8 mouse cellular contexts compared by ENCODE assay signal in the genomic region with DNA sequence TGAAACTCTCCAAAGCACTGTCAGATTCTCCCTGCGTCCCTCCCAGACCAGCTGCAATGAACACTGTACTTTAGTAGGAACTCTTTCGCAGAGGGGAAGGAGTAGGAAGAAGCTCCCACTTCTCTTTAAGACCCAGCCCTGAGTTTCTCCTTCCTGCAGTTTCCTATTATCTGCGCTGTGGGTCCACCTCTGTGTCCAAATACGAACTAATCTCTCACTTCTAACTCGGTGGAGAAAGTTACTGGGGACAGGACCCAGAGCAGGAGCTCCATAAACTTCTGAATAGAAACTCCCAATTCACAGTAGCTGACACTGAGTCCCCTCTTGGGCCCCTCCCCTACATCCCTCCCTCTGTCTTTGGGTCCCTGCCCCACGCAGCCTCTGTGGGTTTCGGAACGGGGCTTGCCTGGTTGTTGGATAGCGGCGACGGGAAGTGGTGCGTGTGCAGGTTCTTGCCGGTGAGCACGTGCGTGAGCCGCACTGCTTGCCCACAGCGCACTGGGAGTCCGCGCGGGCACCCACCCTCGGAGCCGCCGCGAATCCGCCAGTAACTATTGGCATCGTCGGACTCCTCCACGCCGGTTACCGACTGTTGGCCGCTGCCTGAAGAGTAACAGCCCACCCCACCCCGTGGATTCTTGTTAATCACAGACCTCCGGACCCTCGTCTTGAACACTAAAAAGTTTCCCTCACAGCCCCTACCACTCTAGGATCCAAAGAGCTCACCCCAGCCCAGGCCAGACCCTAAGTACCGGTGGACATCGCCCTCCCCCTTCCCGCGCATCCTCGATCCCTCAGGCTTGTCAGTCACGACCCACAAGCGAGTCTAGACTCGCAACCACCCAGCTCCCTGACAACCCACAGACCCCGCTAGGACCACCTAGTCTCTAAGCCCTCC. TPM values are rescaled to one million over a fixed set of nuclear protein-coding genes. Genes with fewer than 3 reads are reported as not detected.
DNase-seq lines count a peak whose midpoint lies in the region; ATAC-seq and TF ChIP-seq lines count a peak whose summit lies in the region.

No protein-coding gene starts in this region.

- H3K36me3 ChIP-seq in heart, embryonic 11.5 days (ENCODE audit: control insufficient read depth, insufficient read depth, low read length): no peaks in the 10 kb centered on the region
- peaks cover 0 to 14% of the 10 kb centered on the region in 2 experiments for H3K36me3 ChIP-seq in CH12.LX (replicated peaks in 1 of 2; ENCODE audit: control insufficient read depth in 1 of 2, insufficient read depth in 1 of 2, low read length in 1 of 2)
- no peaks in the 10 kb centered on the region for H3K36me3 ChIP-seq in embryonic facial prominence, embryonic 11.5 days (replicated peaks; ENCODE audit: control insufficient read depth, insufficient read depth, low read depth, low read length)
- H3K36me3 ChIP-seq in hindbrain, embryonic 15.5 days: no peaks in the 10 kb centered on the region
- H3K36me3 ChIP-seq in lung, postnatal 0 days (ENCODE audit: insufficient read depth, low read length): no peaks in the 10 kb centered on the region
- H3K36me3 ChIP-seq in stomach, embryonic 14.5 days (ENCODE audit: control insufficient read depth, insufficient read depth, low read length): no peaks in the 10 kb centered on the region

- 3% methylated on average over 43 of the region's 43 CpGs for WGBS in heart, embryonic 11.5 days (ENCODE audit: insufficient replicate concordance)
- 4% methylated on average over 43 of the region's 43 CpGs for WGBS in embryonic facial prominence, embryonic 11.5 days
- 4% methylated on average over 43 of the region's 43 CpGs for WGBS in hindbrain, embryonic 15.5 days
- 3% methylated on average over 42 of the region's 43 CpGs for WGBS in lung, postnatal 0 days
- WGBS in stomach, embryonic 14.5 days: 3% methylated on average over 43 of the region's 43 CpGs

- H3K4me2 ChIP-seq in heart, embryonic 11.5 days: peak overlapping the region; percentile 95
- peak overlapping the region; percentile 83 for H3K4me2 ChIP-seq in CH12.LX (ENCODE audit: insufficient read depth, low read depth, poor library complexity, severe bottlenecking)
- peak overlapping the region; percentile 79 for H3K4me2 ChIP-seq in embryonic facial prominence, embryonic 11.5 days (ENCODE audit: low read depth, low read length)
- H3K4me2 ChIP-seq in hindbrain, embryonic 15.5 days: peak overlapping the region; percentile 99
- peak overlapping the region; percentile 95 for H3K4me2 ChIP-seq in lung, postnatal 0 days (replicated peaks; ENCODE audit: low read depth, low read length)
- H3K4me2 ChIP-seq in stomach, embryonic 14.5 days (replicated peaks; ENCODE audit: low read depth, low read length): peak overlapping the region; percentile 98

- no peak for TF ChIP-seq EP300 in CH12.LX (IDR thresholded peaks at IDR 0.05; ENCODE audit: low read length)
- no peak for TF ChIP-seq EP300 in lung, postnatal 0 days (IDR thresholded peaks at IDR 0.05)

- H3K4me1 ChIP-seq in heart, embryonic 11.5 days (ENCODE audit: control insufficient read depth, insufficient read depth, low read length): peaks cover 16% of the 10 kb centered on the region
- H3K4me1 ChIP-seq in CH12.LX (ENCODE audit: control insufficient read depth in 1 of 2, insufficient read depth in 2 of 2): peaks cover 10 to 26% of the 10 kb centered on the region in 2 experiments
- peaks cover 3% of the 10 kb centered on the region; the same call in 1 of the 2 replicates for H3K4me1 ChIP-seq in embryonic facial prominence, embryonic 11.5 days (ENCODE audit: control insufficient read depth, insufficient read depth, low read length)
- peaks cover 18% of the 10 kb centered on the region for H3K4me1 ChIP-seq in hindbrain, embryonic 15.5 days (replicated peaks)
- 0 out of 2 replicates have a peak, but pooled peaks cover 3% of the 10 kb centered on the region for H3K4me1 ChIP-seq in lung, postnatal 0 days (ENCODE audit: insufficient read depth, low read depth, low read length)
- H3K4me1 ChIP-seq in stomach, embryonic 14.5 days (ENCODE audit: control insufficient read depth, insufficient read depth, low read length): 0 out of 2 replicates have a peak, but pooled peaks cover 3% of the 10 kb centered on the region

- no peak for ATAC-seq in heart, embryonic 11.5 days (replicated peaks; ENCODE audit: insufficient number of reproducible peaks, low FRiP score, low TSS enrichment)
- ATAC-seq in embryonic facial prominence, embryonic 11.5 days (replicated peaks; ENCODE audit: insufficient number of reproducible peaks, low FRiP score, low TSS enrichment, low read depth): peak; percentile 87
- peak; percentile 4; the same call in 1 of the 2 replicates for ATAC-seq in hindbrain, embryonic 15.5 days (ENCODE audit: low FRiP score, low read depth)
- no peak for ATAC-seq in lung, postnatal 0 days
- ATAC-seq in stomach, embryonic 14.5 days (ENCODE audit: insufficient number of reproducible peaks, insufficient read depth, low FRiP score, low read depth): no peak; the same call in 1 of the 2 replicates

- TF ChIP-seq POLR2A in CH12.LX (IDR thresholded peaks at IDR 0.05; ENCODE audit: low read depth, low read length): no peak

- DNase-seq in heart, adult 18-20 months: no peak
- DNase-seq in CH12.LX (ENCODE audit: extremely low read depth): no peak
- DNase-seq in embryonic facial prominence, embryonic 11.5 days (ENCODE audit: low spot score): no peak
- DNase-seq in lung, postnatal 0 days (ENCODE audit: low spot score): no peak
- DNase-seq in Muller cell, postnatal 12 days (ENCODE audit: inconsistent ontology term): no peak

- H3K79me2 ChIP-seq in CH12.LX (replicated peaks; ENCODE audit: control insufficient read depth, extremely low read depth, insufficient read depth, poor library complexity, severe bottlenecking): no peaks in the 10 kb centered on the region; the same call in 1 of the 2 replicates

- H3K9ac ChIP-seq in heart, embryonic 11.5 days (ENCODE audit: low read depth, low read length): peak overlapping the region; percentile 82
- H3K9ac ChIP-seq in CH12.LX (ENCODE audit: insufficient read depth, low read depth): peak overlapping the region; percentile 58
- H3K9ac ChIP-seq in embryonic facial prominence, embryonic 11.5 days (replicated peaks; ENCODE audit: low read length): peak overlapping the region; percentile 77
- H3K9ac ChIP-seq in hindbrain, embryonic 15.5 days: peak overlapping the region; percentile 80
- H3K9ac ChIP-seq in lung, postnatal 0 days (replicated peaks; ENCODE audit: low read depth): peak overlapping the region; percentile 13; the same call in 1 of the 2 replicates
- peak overlapping the region; percentile 51; the same call in 1 of the 2 replicates for H3K9ac ChIP-seq in stomach, embryonic 14.5 days (replicated peaks; ENCODE audit: low read depth, low read length)

- no peaks in the 10 kb centered on the region for H3K27me3 ChIP-seq in heart, embryonic 11.5 days (ENCODE audit: control insufficient read depth, insufficient read depth, low read length)
- no peaks in the 10 kb centered on the region for H3K27me3 ChIP-seq in CH12.LX (replicated peaks)
- H3K27me3 ChIP-seq in embryonic facial prominence, embryonic 11.5 days (ENCODE audit: control insufficient read depth, insufficient read depth, low read length): no peaks in the 10 kb centered on the region
- no peaks in the 10 kb centered on the region for H3K27me3 ChIP-seq in hindbrain, embryonic 15.5 days
- no peaks in the 10 kb centered on the region for H3K27me3 ChIP-seq in lung, postnatal 0 days (replicated peaks; ENCODE audit: insufficient read depth, low read length)
- H3K27me3 ChIP-seq in stomach, embryonic 14.5 days (ENCODE audit: control insufficient read depth, insufficient read depth, low read length): no peaks in the 10 kb centered on the region

- peak overlapping the region; percentile 50; the same call in 1 of the 2 replicates for H3K27ac ChIP-seq in heart, embryonic 11.5 days (ENCODE audit: low read depth, low read length)
- H3K27ac ChIP-seq in CH12.LX (ENCODE audit: insufficient read depth, low read depth): no peak overlapping the region
- H3K27ac ChIP-seq in embryonic facial prominence, embryonic 11.5 days (replicated peaks; ENCODE audit: low read depth, low read length): peak overlapping the region; percentile 42; the same call in 1 of the 2 replicates
- peak overlapping the region; percentile 84 for H3K27ac ChIP-seq in hindbrain, embryonic 15.5 days (replicated peaks)
- no peak overlapping the region for H3K27ac ChIP-seq in lung, postnatal 0 days (ENCODE audit: low read length)
- H3K27ac ChIP-seq in stomach, embryonic 14.5 days (ENCODE audit: low read length): no peak overlapping the region; the same call in 1 of the 2 replicates

- H3K9me3 ChIP-seq in heart, embryonic 11.5 days (replicated peaks; ENCODE audit: control insufficient read depth, low read length): no peaks in the 10 kb centered on the region
- no peaks in the 10 kb centered on the region for H3K9me3 ChIP-seq in CH12.LX (replicated peaks; ENCODE audit: low read length)
- H3K9me3 ChIP-seq in embryonic facial prominence, embryonic 11.5 days (replicated peaks; ENCODE audit: control insufficient read depth, low read length): no peaks in the 10 kb centered on the region
- no peaks in the 10 kb centered on the region for H3K9me3 ChIP-seq in hindbrain, embryonic 15.5 days
- no peaks in the 10 kb centered on the region for H3K9me3 ChIP-seq in lung, postnatal 0 days (ENCODE audit: low read length)
- no peaks in the 10 kb centered on the region for H3K9me3 ChIP-seq in stomach, embryonic 14.5 days (ENCODE audit: control insufficient read depth, low read depth, low read length)

- H3K4me3 ChIP-seq in heart, embryonic 11.5 days (ENCODE audit: low read depth, low read length): peak overlapping the region; percentile 84
- H3K4me3 ChIP-seq in CH12.LX (replicated peaks in 1 of 3; ENCODE audit: low read depth in 2 of 3, low read length in 2 of 3, poor library complexity in 1 of 3): peak overlapping the region; percentile 75 to 92 (median 76)
- H3K4me3 ChIP-seq in embryonic facial prominence, embryonic 11.5 days (ENCODE audit: low read depth, low read length): peak overlapping the region; percentile 72
- peak overlapping the region; percentile 92 for H3K4me3 ChIP-seq in hindbrain, embryonic 15.5 days
- H3K4me3 ChIP-seq in lung, postnatal 0 days (ENCODE audit: low read depth, low read length): peak overlapping the region; percentile 55
- peak overlapping the region; percentile 67 for H3K4me3 ChIP-seq in stomach, embryonic 14.5 days (ENCODE audit: low read depth, low read length)

- in situ Hi-C loops in CH12.LX (cut with MboI; ENCODE audit: low pct_ligation_motif_present, low pct_unique_long_range_greater_than_20kb, low sequenced_read_pairs): loop anchor here (5.0 kb wide), 2 partner anchors 71 to 151 kb away; a partner anchor contains a TSS

- no peak for TF ChIP-seq RAD21 in CH12.LX (IDR thresholded peaks at IDR 0.05; ENCODE audit: low read depth, low read length)

- 0 out of 4 replicates have a peak, but pooled peaks of 1 of the 2 experiments have one; percentile 12 for TF ChIP-seq CTCF in CH12.LX (conservative IDR thresholded peaks at IDR 0.05 in 1 of 2, IDR thresholded peaks at IDR 0.05 in 1 of 2; ENCODE audit: low read depth in 2 of 2, low read length in 2 of 2)
- no peak for TF ChIP-seq CTCF in lung, postnatal 0 days (IDR thresholded peaks at IDR 0.05)

- dilution Hi-C loops in CH12.LX (cut with MboI; ENCODE audit: extremely low pct_ligation_motif_present, extremely low pct_unique_long_range_greater_than_20kb, low sequenced_read_pairs): no loop called here

RNA-seq across cellular contexts. Expression of a gene that starts 0.7 kb away (rescaled TPM):
- polyA plus RNA-seq in heart, embryonic 11.5 days (2014; fragmentation: Nextera tagmentation; extraction: Ambion mirVana): 61.9 and 63.6 TPM in 2 replicates
- total RNA-seq in heart, adult 18-20 months (2021): 10 to 100 TPM; 13.8 to 22.2 TPM
- 235 and 348 TPM in 2 replicates for total RNA-seq in CH12.LX (2012; rRNA removed)
- total RNA-seq in CH12.LX (2014; rRNA removed): 159 and 168 TPM in 2 replicates
- polyA plus RNA-seq in CH12.LX (2012; ENCODE audit: insufficient read length, low read depth): 159 and 165 TPM in 2 replicates
- 57.2 and 65.8 TPM in 2 replicates for polyA plus RNA-seq in embryonic facial prominence, embryonic 11.5 days (2014; fragmentation: Nextera tagmentation; extraction: Ambion mirVana)
- polyA plus RNA-seq in hindbrain, embryonic 15.5 days (2015; fragmentation: Nextera tagmentation; extraction: Ambion mirVana): 37.4 and 38.3 TPM in 2 replicates
- polyA plus RNA-seq in lung, postnatal 0 days (2015; fragmentation: Nextera tagmentation; extraction: Ambion mirVana): 20.6 and 34.6 TPM in 2 replicates
- 39.2 and 45.3 TPM in 2 replicates for polyA plus RNA-seq in stomach, embryonic 14.5 days (2014; fragmentation: Nextera tagmentation; extraction: Ambion mirVana)

RNA-seq across cellular contexts. Expression of a gene that starts 6.5 kb away (rescaled TPM):
- polyA plus RNA-seq in heart, embryonic 11.5 days (2014; fragmentation: Nextera tagmentation; extraction: Ambion mirVana): 37.0 and 41.5 TPM in 2 replicates
- total RNA-seq in heart, adult 18-20 months (2021): not detected
- total RNA-seq in CH12.LX (2012; rRNA removed) (21.0 and 27.5 TPM in 2 replicates), CH12.LX (2014; rRNA removed) (33.3 and 33.8 TPM in 2 replicates)
- polyA plus RNA-seq in CH12.LX (2012; ENCODE audit: insufficient read length, low read depth): 71.1 and 78.4 TPM in 2 replicates
- 107 and 108 TPM in 2 replicates for polyA plus RNA-seq in embryonic facial prominence, embryonic 11.5 days (2014; fragmentation: Nextera tagmentation; extraction: Ambion mirVana)
- 12.4 and 18.7 TPM in 2 replicates for polyA plus RNA-seq in hindbrain, embryonic 15.5 days (2015; fragmentation: Nextera tagmentation; extraction: Ambion mirVana)
- polyA plus RNA-seq in lung, postnatal 0 days (2015; fragmentation: Nextera tagmentation; extraction: Ambion mirVana): 0.90 and 1.3 TPM in 2 replicates
- polyA plus RNA-seq in stomach, embryonic 14.5 days (2014; fragmentation: Nextera tagmentation; extraction: Ambion mirVana): 25.5 and 35.5 TPM in 2 replicates

RNA-seq across cellular contexts. Expression of a gene that starts 13.0 kb away (rescaled TPM):
- polyA plus RNA-seq in heart, embryonic 11.5 days (2014; fragmentation: Nextera tagmentation; extraction: Ambion mirVana): 4.6 and 5.8 TPM in 2 replicates
- 1 to 10 TPM; 2.3 to 3.1 TPM for total RNA-seq in heart, adult 18-20 months (2021)
- total RNA-seq in CH12.LX (2012; rRNA removed) (68.0 and 70.9 TPM in 2 replicates), CH12.LX (2014; rRNA removed) (48.9 and 54.3 TPM in 2 replicates)
- polyA plus RNA-seq in CH12.LX (2012; ENCODE audit: insufficient read length, low read depth): 63.4 and 65.3 TPM in 2 replicates
- polyA plus RNA-seq in embryonic facial prominence, embryonic 11.5 days (2014; fragmentation: Nextera tagmentation; extraction: Ambion mirVana): 6.2 and 8.8 TPM in 2 replicates
- 44.3 and 48.1 TPM in 2 replicates for polyA plus RNA-seq in hindbrain, embryonic 15.5 days (2015; fragmentation: Nextera tagmentation; extraction: Ambion mirVana)
- polyA plus RNA-seq in lung, postnatal 0 days (2015; fragmentation: Nextera tagmentation; extraction: Ambion mirVana): 1.6 TPM in 2 replicates
- 9.1 and 12.6 TPM in 2 replicates for polyA plus RNA-seq in stomach, embryonic 14.5 days (2014; fragmentation: Nextera tagmentation; extraction: Ambion mirVana)

RNA-seq across cellular contexts. Expression of a gene that starts 15.6 kb away (rescaled TPM):
- polyA plus RNA-seq in heart, embryonic 11.5 days (2014; fragmentation: Nextera tagmentation; extraction: Ambion mirVana): 0.07 TPM in 1 of 2 replicates, not detected in the other
- total RNA-seq in heart, adult 18-20 months (2021): under 1 TPM in 1 of 2 experiments, not detected in 1; 0.08 TPM
- total RNA-seq in CH12.LX (2012; rRNA removed): 4.4 and 6.4 TPM in 2 replicates
- total RNA-seq in CH12.LX (2014; rRNA removed): 7.5 and 8.9 TPM in 2 replicates
- polyA plus RNA-seq in CH12.LX (2012; ENCODE audit: insufficient read length, low read depth): 7.7 and 9.7 TPM in 2 replicates
- polyA plus RNA-seq in embryonic facial prominence, embryonic 11.5 days (2014; fragmentation: Nextera tagmentation; extraction: Ambion mirVana): 0.24 and 0.49 TPM in 2 replicates
- 3.4 and 4.1 TPM in 2 replicates for polyA plus RNA-seq in hindbrain, embryonic 15.5 days (2015; fragmentation: Nextera tagmentation; extraction: Ambion mirVana)
- polyA plus RNA-seq in lung, postnatal 0 days (2015; fragmentation: Nextera tagmentation; extraction: Ambion mirVana): 0.08 and 0.13 TPM in 2 replicates
- 1.0 and 1.1 TPM in 2 replicates for polyA plus RNA-seq in stomach, embryonic 14.5 days (2014; fragmentation: Nextera tagmentation; extraction: Ambion mirVana)

RNA-seq across cellular contexts. Expression of a gene that starts 20.4 kb away (rescaled TPM):
- 104 and 108 TPM in 2 replicates for polyA plus RNA-seq in heart, embryonic 11.5 days (2014; fragmentation: Nextera tagmentation; extraction: Ambion mirVana)
- total RNA-seq in heart, adult 18-20 months (2021): 10 to 100 TPM; 32.4 to 39.4 TPM
- total RNA-seq in CH12.LX (2012; rRNA removed): 101 and 102 TPM in 2 replicates
- total RNA-seq in CH12.LX (2014; rRNA removed): 82.9 and 98.1 TPM in 2 replicates
- 88.1 and 90.1 TPM in 2 replicates for polyA plus RNA-seq in CH12.LX (2012; ENCODE audit: insufficient read length, low read depth)
- 129 and 142 TPM in 2 replicates for polyA plus RNA-seq in embryonic facial prominence, embryonic 11.5 days (2014; fragmentation: Nextera tagmentation; extraction: Ambion mirVana)
- 142 and 148 TPM in 2 replicates for polyA plus RNA-seq in hindbrain, embryonic 15.5 days (2015; fragmentation: Nextera tagmentation; extraction: Ambion mirVana)
- 82.2 and 91.4 TPM in 2 replicates for polyA plus RNA-seq in lung, postnatal 0 days (2015; fragmentation: Nextera tagmentation; extraction: Ambion mirVana)
- polyA plus RNA-seq in stomach, embryonic 14.5 days (2014; fragmentation: Nextera tagmentation; extraction: Ambion mirVana): 134 and 136 TPM in 2 replicates

Comparison
In these comparisons a context has a peak if more than half of its experiments do, and no peak if none do; other contexts are left out.
1. ATAC-seq: peak in embryonic facial prominence, embryonic 11.5 days (single experiment) and hindbrain, embryonic 15.5 days (single experiment); none in heart, embryonic 11.5 days (single experiment), lung, postnatal 0 days (single experiment) and stomach, embryonic 14.5 days (single experiment).
2. H3K27ac ChIP-seq: peak in heart, embryonic 11.5 days (single experiment), embryonic facial prominence, embryonic 11.5 days (single experiment) and hindbrain, embryonic 15.5 days (single experiment); none in CH12.LX (single experiment), lung, postnatal 0 days (single experiment) and stomach, embryonic 14.5 days (single experiment).
3. H3K9ac ChIP-seq: peak in every context shown above with its lines; median percentile 82 in heart, embryonic 11.5 days; 80 in hindbrain, embryonic 15.5 days; 77 in embryonic facial prominence, embryonic 11.5 days; 58 in CH12.LX; 51 in stomach, embryonic 14.5 days; 13 in lung, postnatal 0 days.
4. Peak in every context shown above with its lines, with median percentiles within 50 percentile points of each other: H3K4me2 ChIP-seq and H3K4me3 ChIP-seq.